Mouse (Mus musculus): Measurements from ENCODE around the gene Tpst2. TPM values are rescaled to one million over a fixed set of nuclear protein-coding genes. Genes with fewer than 3 reads are reported as not detected.

The Tpst2 gene
- total RNA-seq, 2 experiments from 2014 or later: 208 to 233 TPM

DNA sequence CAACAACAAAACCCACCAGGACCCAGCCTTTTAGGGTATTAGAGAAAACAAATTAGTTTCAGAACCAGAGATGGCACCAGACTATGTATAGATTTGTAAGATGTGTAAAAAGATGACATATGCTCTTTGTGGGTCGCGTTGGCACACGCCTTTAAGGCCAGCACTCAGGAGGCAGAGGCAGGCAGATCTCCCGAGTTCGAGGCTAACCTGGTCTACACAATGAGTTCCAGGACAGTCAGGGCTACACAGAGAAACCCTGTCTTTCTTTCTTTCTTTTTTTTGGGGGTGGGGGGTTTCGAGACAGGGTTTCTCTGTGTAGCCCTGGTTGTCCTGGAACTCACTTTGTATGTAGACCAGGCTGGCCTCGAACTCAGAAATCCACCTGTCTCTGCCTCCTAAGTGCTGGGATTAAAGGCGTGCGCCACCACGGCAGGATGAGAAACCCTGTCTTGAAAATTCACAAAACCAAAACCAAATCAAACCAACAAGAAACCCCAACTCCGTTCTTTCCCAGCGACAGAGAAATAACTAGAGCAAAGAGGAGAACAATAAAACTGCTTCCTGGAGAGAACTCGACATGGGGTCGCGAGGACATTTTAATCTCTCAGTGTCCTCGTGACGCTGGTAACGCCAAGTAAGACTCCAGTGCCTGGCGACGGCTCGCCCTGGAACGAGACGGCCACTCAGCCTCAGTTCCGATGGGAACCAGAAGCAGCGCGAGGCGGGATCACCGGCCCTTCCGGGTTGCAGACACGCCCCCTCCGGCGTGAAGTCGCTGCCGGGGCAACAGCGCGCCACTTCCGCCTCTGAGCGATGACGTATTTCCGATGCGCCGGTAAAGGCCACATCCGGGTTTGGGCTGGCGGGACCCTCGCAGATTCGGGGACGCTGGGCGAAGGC is 49.3 kb downstream of the Tpst2 start, which contains the start of gene Tfip11:
TSS of gene Tfip11 (plus strand) at position 813 of the 900 bp plus-strand sequence.
- DNase-seq (ENCODE audit: low spot score in 2 of 2): peak; percentile 96 to 97

DNA sequence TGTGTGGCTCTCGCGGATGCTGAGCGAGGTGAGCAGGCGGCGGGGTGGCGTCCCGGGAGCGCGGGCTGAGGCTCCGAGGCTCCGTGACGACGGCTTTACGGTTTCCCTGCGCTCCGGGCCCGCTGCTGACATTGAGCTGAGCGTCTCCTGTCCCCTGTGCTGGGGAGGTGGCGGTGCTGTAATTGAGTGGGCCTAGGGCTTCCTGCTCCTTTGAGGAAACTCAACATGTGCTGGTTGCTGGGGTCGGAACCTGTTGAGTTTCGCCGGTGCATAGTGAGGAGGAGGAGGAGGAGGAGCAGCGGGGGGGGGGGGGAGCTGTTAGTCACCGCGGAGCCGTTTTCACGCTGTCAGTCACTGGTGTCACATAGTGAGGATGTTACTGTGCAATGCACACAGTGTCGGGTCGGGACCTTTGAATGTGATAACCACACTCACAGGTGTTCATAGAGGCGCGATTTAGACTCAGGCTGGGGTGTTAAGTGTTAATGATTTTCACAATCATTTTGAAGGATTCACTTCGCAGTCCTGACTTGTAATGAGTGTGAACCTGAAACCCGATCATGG is 50.0 kb downstream of the Tpst2 start:
- no peak for DNase-seq (ENCODE audit: low spot score in 2 of 2)

DNA sequence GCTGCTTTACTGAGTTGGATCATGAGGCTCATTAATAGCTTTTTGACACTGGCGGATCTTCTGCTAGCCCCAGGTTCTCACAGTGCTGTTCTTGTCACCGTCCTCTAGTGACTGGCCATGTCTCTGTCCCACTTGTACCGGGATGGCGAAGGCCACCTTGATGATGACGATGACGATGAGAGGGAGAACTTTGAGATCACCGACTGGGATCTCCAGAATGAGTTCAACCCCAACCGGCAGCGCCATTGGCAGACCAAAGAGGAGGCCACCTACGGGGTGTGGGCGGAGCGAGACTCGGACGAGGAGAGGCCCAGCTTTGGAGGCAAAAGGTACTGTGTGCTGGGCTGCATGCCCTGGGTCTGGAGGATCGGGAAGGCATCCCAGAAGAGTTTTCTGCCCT is 51.4 kb downstream of the Tpst2 start:
- no peak for DNase-seq (ENCODE audit: low spot score in 2 of 2)

DNA sequence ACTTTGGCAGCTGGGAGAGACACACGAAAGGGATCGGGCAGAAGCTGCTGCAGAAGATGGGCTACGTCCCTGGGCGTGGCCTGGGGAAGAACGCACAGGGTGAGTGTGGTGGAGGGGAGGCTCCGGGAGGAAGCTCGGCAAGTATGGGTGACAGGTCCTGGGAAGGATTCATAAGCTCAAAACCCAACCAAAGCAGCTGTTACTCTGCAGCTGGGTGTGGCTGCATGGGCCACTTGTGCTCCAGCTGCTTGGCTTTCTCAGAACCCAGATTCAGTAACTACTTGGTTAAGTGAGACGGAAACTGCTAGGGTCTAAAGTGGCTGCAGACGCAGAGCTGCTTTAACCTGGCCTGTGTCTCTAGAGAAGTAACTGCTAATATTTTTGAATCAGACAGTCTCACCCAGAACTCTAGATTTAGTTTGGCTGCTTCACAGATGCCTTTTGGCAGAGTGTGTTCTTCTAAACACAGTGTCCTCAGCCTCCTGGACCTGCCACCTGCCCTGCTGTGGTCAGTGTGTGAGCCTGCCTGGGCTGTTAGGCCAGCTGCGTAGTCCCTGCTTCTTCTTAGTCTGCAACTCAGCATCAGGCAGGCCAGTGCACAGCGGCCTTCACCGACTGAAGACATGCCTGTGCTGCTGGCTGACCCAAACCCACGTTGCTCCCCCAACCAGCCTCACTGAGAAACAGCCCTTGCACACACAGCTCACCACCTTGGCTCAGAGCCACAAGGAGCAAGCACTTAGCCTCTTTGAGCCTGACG is 53.5 kb downstream of the Tpst2 start:
- no peak for DNase-seq (ENCODE audit: low spot score in 2 of 2)

DNA sequence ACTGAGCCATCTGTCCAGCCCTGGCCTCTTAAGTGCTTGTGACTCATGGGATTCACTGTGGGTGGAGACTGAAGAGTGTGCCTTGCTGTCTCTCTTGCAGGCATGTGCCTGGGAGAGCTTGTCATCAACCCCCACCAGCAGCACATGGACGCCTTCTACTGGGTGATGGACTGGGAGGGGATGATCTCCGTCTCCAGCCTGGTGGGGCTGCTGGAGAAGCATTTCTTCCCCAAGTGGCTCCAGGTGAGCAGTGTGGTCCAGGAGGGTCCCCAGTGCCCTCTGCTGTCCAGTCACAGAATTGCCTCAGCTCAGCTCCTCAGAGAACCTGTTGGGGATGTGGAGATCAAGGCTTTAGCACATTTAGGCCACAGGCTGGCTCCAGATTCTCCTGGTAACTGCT is 59.0 kb downstream of the Tpst2 start:
- peak; percentile 50 to 54 for DNase-seq (ENCODE audit: low spot score in 2 of 2)

DNA sequence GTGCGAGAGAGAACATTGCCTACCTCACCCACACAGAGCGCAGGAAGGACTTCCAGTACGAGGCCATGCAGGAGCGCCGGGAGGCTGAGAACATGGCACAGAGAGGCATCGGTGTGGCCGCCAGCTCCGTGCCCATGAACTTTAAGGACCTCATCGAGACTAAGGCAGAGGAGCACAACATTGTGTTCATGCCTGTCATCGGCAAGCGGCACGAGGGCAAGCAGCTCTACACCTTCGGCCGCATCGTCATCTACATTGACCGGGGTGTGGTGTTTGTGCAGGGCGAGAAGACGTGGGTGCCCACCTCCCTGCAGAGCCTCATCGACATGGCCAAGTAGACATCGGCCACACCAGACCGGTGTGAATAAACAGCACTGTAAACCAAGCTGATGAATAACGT is 60.5 kb downstream of the Tpst2 start:
- DNase-seq (ENCODE audit: low spot score in 2 of 2): no peak

DNA sequence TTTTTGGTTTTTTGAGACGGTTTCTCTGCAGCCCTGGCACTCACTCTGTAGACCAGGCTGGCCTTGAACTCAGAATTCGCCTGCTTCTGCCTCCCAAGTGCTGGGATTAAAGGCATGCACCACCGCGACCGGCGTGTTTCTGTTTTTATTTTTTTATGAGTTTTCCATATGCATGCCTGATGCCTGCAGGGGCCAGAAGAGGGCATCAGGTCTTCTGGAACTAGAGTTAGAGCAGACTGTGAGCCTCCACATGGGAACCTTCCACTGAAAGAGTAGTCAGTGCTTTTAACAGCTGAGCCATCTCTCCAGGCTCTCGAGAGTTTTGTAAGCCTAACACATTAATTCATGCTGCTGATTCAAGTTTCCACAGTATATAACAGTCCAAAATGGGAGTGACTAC is 62.7 kb downstream of the Tpst2 start:
- DNase-seq (ENCODE audit: low spot score in 2 of 2): no peak

DNA sequence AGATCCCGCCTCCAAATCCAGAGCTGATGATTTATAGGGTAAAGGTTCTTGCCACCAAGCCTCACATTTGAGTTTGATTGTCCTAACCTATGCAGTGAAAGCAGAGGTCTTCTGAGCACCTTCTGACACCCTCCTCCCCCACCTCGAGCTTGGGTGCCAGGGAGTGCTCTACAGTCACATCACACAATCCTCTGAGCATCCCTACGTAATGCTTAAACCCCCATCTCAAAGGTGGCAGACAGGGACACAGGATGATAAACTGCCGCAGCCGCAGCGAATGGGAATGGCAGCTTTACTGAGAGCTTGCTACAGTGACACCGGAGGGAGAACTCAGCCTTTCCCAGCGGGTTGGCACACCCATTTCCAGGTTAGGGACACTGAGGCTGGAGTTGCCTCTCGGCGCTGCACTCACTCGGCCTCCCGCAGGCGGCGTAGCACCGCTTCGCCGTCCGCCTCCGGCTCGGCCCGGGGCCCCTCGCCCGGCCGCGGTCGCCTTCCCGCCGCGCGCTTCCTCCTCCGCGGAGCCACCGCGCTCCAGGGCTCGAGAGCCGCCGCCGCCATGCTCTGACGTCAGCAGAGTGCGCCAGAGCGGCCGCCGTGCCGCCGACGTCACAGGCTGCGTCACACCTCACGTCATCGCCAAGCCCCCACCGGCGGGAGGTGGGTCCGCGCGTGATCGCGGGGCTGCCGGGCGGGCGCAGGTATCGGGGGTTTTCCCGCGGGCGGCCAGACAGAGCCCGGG is 66.1 kb downstream of the Tpst2 start, which contains the start of the genes Srrd and Hps4:
TSS of gene Srrd (minus strand) at position 578 of the 742 bp plus-strand sequence.
TSS of gene Hps4 (plus strand) at position 621 of the 742 bp plus-strand sequence.
- peak; percentile 93 to 94 for DNase-seq (ENCODE audit: low spot score in 2 of 2)

DNA sequence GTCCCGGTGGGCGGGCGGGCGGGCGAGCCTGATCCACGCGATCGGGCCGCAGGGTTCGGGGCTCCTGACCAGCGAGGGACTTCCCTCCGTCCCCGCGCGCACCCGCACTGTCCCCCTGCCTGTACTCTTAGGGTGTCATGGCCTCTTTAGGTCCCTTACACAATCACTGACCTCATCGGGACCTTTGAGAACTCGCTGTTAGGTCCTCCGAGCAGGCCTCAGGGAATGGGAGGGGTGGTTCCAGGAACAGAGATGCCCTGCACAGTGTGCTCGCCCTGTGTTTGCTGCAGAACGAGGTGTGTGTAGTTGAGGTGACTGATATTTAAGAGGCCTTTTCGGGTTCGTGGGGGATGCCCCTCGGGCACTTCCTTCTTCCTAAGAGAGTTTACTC is 66.7 kb downstream of the Tpst2 start:
- DNase-seq (ENCODE audit: low spot score in 2 of 2): no peak

DNA sequence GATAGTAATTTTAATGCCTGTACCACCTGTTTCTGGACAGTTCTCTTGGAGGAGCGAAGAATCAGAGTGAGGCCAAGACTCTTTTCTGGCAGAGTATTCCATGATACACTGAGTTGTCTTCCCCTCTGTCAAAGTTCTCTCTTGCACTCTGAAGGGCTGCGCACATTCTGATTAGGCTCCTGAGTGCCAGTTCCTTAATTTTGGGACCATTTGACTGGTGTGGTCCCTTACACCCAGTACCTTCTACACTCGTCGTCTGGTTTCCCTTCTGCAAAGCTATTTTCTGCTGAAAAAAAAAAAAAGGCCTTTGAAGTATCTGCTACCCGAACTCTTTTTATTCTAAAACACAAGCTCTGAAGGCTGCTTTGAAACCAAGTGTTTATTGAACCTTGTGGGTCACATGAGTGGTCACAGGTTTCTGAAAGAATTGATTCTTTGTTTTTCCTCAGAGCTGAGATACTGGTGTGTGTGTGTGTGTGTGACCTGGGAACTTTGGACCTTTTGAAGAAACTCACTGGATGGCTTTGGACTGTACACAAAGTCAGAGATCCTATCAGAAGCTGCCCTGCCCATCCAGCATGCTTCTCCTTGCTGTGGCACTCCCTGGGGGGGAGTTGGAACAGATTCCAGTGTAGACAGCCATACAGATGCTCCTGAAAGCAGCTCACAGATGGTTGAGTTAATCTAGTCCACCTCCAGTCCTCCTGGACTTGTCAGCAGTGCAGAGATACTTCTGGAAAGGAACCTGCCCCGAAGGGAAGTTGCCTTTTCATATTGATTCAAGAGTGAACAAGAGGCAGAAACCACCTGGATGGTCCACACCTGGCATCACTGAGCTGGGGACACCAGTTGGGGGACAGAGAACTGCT is 67.8 kb downstream of the Tpst2 start:
- DNase-seq (ENCODE audit: low spot score in 2 of 2): no peak

DNA sequence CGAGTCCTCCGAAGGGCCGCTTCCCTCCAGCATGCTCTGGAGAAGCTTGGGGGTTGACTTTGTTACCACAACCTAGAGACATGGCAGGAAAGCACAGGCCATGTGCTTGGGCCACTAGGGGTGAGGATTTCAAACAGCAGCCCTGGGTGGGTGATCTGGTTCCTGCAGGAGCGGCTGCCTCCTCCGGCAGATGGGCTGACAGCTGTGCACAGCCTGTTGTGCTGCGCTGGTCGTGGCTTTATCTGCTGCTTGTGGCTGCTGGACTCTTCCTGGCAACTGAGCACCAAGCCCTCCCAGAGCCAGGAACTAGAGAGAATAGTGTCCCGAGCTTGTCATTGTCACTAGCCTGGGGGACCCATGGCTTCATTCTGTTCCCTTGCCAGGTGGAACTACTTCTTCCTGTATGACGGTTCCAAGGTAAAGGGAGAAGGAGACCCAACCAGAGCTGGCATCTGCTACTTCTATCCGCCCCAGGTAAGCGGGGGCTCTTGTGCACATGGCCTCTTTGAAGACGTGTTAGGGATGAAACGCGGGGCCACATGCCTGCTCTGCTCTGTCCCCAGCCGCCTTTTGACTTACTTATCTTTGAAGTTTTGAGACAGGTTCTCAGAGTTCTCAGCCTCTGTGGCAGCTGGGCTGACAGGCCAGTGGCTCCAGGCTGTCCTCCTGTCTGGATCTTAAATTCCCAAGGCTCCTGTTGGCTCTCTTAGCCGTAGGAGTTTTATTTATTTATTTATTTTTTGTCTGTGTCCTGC is 69.9 kb downstream of the Tpst2 start:
- DNase-seq (ENCODE audit: low spot score in 2 of 2): no peak

DNA sequence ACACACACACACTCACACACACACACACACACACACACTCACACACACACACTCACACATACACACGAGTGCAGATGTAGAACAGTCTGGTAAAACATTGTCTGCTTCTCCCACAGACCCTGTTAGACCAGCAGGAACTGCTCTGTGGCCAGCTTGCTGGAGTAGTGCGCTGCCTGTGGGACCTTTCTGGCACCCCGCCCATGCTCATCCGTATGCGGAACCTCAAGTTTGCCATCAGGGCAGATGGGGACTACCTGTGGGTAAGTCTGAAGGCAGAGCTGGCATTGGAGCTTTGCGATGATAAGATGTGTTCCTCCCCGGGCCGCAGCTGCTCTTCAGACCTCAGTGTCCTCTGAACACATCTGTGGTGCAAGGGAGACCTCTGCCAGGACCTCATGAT is 72.7 kb downstream of the Tpst2 start:
- no peak for DNase-seq (ENCODE audit: low spot score in 2 of 2)

DNA sequence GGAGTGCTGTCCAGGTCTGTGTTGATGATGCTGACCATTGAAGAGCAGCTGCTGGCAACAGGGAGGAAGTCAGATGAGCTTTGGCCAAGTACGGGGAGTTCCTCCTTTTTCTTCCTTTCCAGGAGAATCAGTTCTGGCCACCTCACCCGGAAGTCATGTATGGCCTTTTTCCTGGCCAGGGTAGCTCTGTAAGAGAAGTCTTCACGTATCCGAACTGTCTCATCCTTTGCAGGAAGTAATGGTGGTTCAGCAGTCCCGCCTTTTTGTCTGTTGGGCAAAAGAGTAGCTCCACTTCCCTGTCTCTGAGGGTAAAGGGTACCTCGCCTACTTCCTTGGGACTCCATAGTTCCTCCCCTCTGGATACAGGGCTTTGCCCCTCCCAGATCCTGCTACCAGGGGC is 79.0 kb downstream of the Tpst2 start:
- no peak for DNase-seq (ENCODE audit: low spot score in 2 of 2)

DNA sequence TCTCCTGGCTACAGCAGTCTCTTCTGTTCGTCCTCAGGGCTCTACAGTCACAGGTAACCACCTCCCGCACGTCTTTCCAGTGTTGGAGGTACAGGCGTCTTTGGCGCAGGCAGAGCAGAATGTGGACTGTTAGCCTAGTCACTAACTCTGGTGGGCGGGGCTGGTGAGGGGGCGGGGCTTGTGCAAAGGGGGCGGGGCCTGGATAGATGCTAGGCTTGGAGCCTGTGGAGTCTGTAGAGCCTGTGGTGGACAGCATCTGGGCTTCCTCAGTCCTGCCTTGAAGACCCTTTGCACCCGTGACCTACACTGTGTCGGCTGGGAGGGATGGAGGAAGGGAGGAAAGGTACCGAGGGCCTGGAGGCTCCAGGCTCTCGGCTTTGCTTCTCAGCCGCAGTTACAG is 79.4 kb downstream of the Tpst2 start, which contains the start of gene Gm6583:
TSS of gene Gm6583 (minus strand) at position 124 of the 400 bp plus-strand sequence.
- no peak for DNase-seq (ENCODE audit: low spot score in 2 of 2)

DNA sequence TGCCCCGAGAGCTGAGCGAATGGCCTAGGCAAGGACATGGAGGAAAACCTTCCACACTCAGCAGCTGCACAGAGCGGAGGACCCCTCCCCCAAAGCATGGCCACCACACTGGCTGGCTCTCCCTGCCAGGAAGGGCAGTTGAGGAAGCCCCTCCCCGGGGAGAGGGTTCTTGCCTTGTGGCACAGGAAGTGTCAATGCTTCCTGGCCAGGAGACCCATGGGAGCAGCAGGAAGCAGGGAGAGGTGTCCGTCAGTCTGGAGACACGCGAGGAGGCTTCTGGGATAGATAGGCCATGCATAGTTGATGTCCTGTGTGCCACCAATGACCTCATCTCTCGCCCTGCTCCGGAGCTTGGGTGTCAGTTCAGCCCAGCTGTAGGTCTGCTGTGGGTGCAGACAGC is 79.8 kb downstream of the Tpst2 start:
- DNase-seq (ENCODE audit: low spot score in 2 of 2): no peak

DNA sequence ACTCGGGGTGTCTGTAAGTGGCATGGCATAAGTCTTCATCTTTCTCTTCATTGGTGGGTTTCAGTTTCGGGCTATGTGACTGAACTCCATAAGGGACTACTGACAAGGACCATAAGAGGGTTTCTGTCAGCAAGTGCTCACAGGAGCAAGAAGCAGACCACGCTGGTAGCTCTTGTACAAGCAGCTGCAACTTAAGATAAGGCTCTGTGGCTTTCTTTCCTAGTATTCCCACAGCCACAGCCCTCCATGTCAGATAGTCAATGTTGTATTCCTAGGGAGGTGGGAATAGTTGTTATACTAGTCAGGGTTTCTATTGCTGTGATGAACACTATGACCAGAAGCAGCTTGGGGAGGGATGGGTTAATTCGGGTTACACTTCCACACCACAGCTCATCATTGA is 83.0 kb downstream of the Tpst2 start:
- no peak for DNase-seq (ENCODE audit: low spot score in 2 of 2)

DNA sequence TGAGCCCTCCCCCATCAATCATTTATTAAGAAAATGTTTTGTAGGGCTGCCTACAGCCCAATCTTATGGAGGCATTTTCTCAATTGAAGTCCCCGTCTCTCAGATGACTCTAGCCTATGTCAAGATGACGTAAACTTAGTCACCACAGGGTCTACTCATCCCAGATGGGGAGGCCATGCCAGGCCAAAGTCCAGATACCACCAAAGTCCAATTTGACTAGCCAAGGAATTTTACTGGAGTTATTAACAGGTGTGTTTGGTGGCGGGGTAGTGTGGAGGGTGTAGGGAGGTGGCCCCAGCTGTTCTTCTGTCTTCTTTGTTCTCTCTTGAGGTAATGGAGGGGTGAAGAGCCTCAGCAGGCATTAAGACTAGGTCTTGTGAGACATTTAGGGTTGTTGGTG is 83.6 kb downstream of the Tpst2 start:
- no peak for DNase-seq (ENCODE audit: low spot score in 2 of 2)

DNA sequence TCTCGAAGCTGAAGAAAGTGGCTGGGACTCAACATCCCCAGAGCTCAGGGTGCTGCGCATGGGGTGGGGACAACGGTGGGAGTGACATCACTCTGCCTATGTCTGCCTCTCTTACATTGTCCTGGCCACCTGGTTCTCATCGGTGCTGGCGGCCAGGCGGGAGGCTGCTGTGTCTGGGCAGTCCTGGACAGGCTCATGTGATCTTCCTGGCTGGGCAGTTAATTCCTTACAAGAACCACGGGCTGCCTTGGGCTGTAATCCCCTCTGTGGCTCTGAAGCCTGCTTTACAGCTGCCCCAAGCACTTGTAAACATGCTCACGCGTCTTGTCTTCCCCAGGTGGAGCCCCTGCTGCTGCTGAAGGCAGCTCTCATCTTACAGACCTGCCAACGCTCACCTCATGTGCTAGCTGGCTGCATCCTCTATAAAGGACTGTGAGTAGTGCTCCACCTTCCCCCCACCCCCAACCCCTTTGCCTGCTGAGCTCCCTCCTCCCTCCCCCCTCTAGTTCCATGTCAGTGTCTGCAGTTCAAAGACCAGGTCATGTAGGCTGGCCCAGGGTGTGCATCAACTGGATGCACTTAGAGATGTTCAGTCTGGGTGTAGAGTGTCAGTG is 87.8 kb downstream of the Tpst2 start:
- no peak for DNase-seq (ENCODE audit: low spot score in 2 of 2)
